Mouse (Mus musculus) heart, postnatal 10 days (tissue): ENCODE measurements around the gene Gm42420. TPM values are rescaled to one million over a fixed set of nuclear protein-coding genes. Genes with fewer than 3 reads are reported as not detected.

Experiments used
- total RNA-seq, 2 experiments: library from RNA; stranded (reverse); gene quantifications; 2 replicates each; pipeline ENCODE4 v1.2.3; 2021

Gene Gm42420
- total RNA-seq, 2 experiments from 2014 or later: 1.6 TPM; not detected in 1

Other genes starting within 250 kb of the Gm42420 start
- gene Slc37a3, start 208.1 kb upstream of the Gm42420 start, total RNA-seq: 10 to 100 TPM; 29.9 to 37.7 TPM
- under 1 TPM; 0.22 to 0.32 TPM for gene Rab19, start 204.6 kb upstream of the Gm42420 start, total RNA-seq
- 10 to 100 TPM; 52.7 to 84.4 TPM for gene Mkrn1, start 165.3 kb upstream of the Gm42420 start, total RNA-seq
- 10 to 100 TPM; 22.9 to 23.7 TPM for gene Dennd2a, start 27.9 kb upstream of the Gm42420 start, total RNA-seq
- gene Adck2, start 11.9 kb upstream of the Gm42420 start, total RNA-seq: 10 to 100 TPM; 19.2 to 19.4 TPM
- gene Ndufb2, start 6.8 kb downstream of the Gm42420 start, total RNA-seq: 100 to 1,000 TPM; 533 to 539 TPM
- 10 to 100 TPM; 19.7 to 24.6 TPM for gene Braf, start 139.7 kb downstream of the Gm42420 start, total RNA-seq
- 10 to 100 TPM; 88.1 to 88.4 TPM for gene Mrps33, start 225.2 kb downstream of the Gm42420 start, total RNA-seq